Mouse (Mus musculus): ENCODE measurements around the gene Fam45a.

The Fam45a gene

DNA sequence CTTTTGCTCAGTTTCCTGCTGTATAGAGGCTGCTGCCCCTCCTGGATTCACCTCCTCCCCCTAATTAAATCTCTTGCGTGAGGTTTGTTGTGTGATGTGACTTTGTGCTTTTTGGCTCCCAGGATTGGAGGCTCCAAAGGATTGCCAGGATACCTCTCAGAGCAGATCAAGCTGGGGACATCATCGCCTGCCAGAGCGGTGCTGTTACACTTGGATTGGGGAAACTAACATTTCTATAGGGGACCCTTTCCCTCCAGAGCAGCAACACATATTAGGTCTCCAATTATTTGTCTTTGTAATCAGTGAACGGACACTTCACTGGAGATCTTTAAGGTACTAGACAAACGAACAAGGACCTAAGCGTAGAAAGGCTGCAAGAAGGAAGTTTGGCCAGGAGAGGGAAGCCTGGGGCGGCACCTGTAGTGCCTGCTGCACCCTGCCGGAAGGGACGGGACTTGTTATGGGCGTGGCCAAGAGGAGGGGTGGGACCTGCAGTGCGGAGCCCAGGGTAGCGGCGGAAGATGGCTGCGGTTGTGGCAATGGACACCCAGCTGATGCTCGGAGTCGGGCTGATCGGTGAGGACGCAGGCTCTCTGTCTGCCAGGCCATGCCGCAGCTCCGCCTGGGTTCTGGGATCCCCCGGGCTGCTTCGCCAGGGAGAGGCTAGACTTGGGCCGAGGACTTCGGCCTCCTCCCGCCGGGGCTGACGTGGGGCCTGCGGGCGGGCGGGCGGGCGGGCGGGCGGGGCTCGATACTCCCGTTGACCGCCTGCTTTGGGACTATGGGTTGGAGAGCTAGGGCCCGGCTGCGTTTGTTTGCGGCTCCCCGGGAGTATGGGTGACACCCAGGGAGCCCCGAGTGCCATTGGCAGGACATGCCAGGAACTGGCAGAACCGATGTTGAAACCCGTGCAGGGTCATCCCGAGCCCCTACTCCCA is at the start of gene Fam45a:
Gene Fam45a (plus strand): TSS at position 488 of the 938 bp plus-strand sequence.
- peak; percentile 95 for DNase-seq (ENCODE audit: low spot score)

DNA sequence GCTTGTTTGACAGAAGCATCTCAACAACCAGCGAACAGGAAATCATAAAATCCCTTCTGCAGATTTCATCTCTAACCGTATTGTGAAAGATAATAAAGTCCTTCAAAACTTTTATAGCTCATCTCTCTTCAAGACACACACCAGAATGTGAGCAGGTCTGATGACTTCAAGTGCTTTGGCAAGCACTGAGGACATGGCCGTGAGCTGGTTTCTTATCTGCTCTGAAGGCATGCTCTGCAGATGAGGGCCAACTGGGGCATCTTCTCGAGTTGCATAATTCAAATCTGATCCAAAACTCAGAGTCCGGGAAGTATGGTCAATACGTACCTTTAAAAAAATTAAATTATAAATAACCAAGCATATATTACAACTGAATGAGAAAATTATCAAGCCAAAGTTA is 38.0 kb upstream of the Fam45a start:
- DNase-seq (ENCODE audit: low spot score), result no peak

DNA sequence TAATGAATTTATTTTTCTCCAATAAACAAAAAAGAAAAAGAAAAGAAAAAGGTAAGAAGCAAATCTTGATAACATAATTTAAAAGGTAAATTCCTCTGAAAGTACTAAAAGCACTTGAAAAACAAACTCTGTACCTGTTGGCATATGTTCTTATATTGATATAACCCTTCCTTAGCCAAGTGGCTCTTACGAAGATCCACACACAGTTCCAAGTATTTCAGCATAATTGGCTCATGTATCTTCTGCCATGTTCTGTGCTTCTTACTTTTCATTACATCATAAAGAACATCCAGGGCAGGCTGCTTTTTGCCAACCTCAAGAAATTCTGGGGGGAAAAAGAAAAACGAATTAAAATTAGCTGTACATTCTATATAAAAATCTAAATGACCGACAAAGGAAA is 29.4 kb upstream of the Fam45a start:
- no peak for DNase-seq (ENCODE audit: low spot score)

DNA sequence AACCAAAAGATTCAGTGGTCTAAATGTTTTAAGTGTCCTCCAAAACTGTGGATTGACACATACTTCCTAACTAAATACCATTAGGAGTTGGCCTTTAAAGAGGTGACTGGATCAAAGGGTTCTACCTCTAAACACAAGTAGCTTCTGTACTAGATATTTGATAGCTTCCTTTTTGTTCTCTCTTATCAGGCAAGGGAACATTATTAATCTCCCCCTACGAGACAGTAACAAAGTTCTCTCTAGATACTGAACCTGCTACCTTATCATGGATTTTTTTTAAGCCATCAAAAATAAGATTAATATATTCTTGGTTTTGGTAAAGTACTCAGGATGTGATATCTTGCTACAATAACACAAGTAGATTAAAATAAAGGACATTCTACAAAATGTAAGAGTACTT is 26.7 kb upstream of the Fam45a start:
- DNase-seq (ENCODE audit: low spot score), result no peak

DNA sequence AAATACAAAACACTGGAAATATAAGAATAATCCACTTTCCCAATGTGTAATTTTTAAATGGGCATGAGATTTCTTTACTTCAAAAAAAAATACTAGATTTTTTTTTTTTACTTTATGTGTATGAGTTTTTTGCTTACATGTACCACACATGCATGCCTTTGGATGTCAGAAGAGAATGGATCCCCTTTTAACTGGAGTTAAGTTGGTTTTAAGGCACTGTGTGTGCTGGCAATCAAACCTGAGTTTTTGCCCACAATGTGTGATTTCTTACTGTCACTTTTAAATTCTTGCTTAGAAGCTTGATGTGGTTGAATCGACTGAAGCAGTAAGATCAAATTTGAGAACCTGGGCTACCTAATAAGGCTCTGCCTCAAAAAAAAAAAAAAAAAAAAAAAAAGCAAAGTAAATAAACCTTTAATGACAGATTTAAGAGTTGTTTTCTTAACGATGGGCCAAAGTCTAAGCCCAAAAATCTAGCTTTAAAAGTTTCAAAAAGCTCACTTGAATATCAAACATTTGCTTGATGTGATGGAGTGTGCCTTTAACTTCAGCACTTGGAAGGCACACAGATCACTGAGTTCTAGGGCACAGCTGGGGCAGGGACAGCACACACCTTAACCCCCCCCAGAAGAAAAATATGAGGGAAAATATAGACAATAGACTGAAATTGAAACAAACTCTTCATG is 23.8 kb upstream of the Fam45a start:
- no peak for DNase-seq (ENCODE audit: low spot score)

DNA sequence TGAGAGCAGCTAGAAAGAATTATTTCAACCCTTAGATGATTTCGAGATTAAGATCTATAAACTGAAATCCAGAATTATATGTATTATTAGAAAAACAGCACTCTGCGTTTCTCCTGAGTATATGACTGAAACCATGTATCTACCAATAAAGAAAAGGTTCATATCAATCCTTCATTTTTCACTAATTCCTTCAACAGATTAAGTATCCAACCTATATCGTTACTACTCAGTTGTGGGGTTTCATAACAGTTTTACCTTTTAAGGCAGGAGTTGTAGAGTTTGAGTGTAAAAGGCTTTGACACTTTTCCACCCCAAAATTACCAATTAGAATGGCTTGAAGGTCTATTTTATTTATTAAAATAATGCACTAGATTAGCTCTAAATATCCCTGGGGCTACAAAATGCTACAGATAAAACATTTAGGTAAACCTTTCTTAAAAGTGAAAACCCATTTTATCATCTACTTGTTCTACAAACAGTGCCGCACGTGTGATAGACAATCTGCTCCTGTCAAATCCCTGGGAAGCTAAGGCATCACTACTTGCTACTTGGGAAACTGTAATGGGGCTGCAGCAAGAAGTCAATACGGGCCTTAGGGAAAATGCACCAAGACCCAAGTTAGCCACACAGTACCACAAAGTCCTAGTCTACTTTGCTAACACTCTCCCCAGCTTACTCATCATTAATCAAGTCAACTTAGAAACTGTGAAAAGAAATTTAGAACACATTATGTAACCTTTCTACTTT is 23.0 kb upstream of the Fam45a start:
- DNase-seq (ENCODE audit: low spot score), result no peak

DNA sequence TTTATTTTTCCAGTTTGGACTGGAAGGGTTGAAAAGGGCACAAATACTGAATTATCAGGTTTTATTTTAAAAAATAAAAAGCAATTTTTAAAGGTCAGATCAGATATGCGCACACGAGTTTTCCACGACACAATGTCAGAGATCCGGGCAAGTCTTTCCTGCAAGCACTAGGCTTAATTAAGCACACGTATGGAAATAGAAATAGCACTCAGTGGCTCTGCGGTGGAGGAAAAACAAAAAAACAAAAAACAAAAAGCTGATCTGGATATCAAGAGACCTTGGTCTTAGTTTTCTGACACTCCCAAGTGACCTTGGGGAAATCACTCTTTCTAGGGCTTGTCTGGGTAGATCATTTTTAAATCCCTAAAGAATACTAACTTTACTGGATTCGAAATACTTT is 21.9 kb upstream of the Fam45a start:
- DNase-seq (ENCODE audit: low spot score), result no peak

DNA sequence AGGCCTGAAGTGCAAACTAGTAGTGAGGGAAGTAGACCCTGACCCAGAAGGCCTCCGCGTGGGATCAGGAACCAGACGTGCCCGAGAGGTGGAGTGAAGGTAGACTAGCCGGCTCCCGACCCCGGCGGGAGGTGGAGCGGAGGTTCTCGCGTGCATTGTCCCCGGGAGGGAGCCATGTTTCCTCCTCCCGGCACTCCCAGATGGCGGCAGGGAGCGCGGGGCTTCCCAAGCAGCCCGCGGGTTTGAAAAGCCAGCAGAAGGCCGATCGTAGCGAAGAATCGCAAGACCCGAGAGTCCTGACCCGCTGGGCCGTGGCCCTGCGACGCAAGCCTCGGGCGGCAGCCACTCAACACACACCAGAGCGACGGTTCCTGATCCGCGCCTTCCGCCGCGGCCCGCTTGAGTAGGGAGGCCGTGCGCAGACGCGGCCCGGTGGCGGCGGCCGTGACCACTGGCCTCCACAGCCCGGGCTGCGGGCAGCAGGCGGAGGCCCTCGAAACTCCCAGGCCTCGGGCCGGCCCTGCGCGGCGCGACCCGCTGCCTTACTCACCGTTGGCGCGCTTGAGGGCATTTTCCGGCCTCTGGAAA is 21.4 kb upstream of the Fam45a start:
- peak; percentile 62 for DNase-seq (ENCODE audit: low spot score)

DNA sequence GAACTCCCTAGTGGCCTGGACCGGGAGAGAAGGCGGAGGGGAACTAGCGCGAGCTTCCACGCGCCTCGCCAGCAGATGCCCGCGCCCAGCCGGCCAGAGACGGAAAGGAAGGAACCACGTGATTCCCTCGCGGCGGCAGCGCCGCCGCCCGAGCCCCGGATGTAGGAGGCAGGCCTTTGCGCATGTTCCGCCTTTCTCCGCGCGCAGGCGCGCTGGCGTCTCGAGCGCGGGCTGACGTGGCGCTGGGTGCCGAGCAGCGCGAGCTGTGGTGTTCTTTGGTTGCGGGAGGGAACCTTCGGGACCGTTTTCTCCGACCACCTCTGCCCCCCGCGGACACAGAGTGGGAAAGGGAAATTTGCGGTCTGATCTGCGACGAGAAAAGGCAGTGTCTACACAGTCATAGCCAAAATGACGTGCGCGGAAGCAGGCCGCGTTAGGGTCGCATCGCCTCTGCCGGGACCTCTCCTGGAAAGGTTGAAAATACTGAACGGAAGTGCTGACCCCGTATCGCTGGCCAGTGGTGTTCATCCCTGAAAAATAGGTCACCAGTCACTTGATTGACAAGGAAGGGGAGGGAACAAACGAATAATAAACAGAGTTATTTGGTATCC is 20.7 kb upstream of the Fam45a start, which contains the start of gene Eif3a:
Gene Eif3a (minus strand): TSS at position 108 of the 611 bp plus-strand sequence.
- DNase-seq (ENCODE audit: low spot score), result peak; percentile 94

DNA sequence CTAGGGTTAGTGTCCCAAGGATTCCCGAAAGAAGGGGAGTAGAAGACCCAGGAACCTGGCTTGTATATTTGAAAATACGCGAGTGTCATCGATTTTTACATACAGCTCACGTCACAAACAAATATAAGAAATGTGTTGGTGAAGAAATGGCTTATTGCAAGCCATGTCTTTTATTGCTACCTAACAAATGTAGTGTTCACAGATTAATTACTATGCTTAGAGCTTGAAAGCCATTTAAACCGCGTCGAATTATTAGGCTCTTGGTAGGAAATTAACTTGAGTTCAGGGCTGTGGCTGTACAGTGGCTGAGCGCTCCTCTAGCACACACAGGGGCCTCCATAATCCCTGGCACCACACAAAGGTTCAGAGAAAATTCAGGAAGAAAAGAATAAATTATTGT is 20.2 kb upstream of the Fam45a start:
- no peak for DNase-seq (ENCODE audit: low spot score)

DNA sequence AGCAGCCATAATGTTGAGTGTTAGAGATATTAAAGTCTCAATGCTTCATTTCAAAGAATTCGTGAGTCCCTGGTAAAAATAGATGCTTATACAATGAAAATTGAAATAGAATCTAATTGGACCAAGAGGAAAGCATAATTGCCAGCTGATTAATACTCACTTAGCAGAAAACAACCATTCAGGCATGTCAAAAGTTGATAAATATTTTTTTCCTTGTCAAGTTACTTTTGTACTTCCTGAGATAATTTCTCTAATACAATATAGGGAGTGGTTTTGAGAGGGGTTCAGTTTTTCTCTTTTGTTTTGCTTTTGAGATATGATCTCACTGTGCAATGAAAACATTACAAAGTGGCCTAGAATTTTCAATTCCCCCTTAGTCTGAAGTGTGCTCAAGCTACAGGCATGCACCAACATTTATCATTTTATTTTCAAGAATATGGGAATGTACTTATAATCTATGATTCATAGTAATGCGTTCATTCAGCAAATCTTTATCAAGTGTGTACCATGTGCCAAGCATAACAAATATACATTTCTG is 18.1 kb upstream of the Fam45a start:
- no peak for DNase-seq (ENCODE audit: low spot score)

DNA sequence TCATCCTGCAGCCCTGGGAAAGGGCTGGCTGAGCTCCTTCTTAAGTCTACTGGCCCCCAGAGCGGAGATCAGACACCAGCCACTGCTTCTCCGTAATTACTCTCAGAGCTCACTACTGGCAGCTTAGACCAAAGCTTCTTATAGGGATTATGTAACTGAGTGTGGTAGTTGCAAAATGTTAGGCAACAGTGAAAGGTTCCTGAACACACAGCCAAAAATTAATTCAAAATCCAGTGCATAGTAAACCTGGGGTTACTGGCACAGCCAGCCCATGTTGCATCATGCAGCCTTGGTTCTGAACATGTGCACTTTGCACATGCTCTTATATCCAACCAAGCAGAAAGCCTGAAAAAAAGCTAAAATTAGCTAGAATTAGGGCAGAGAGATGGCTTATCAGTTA is 16.1 kb upstream of the Fam45a start:
- no peak for DNase-seq (ENCODE audit: low spot score)

DNA sequence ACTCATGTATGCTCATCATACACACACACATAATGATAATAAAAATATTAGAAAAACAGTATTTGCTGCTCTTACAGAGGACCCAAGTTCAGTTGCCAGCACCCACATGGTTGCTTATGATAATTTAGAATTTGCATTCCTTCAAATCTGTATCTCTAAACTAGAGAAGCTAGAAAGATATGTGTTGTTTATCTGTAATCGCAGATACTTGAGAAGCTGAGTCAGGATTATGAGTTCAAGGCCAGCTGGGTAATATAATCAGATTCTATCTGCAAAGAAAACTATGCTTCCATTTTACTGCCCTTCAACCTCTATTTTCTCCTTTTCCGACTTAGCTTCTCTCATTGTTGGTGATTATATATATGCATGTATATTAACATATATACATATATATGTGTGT is 14.0 kb upstream of the Fam45a start:
- DNase-seq (ENCODE audit: low spot score), result no peak

DNA sequence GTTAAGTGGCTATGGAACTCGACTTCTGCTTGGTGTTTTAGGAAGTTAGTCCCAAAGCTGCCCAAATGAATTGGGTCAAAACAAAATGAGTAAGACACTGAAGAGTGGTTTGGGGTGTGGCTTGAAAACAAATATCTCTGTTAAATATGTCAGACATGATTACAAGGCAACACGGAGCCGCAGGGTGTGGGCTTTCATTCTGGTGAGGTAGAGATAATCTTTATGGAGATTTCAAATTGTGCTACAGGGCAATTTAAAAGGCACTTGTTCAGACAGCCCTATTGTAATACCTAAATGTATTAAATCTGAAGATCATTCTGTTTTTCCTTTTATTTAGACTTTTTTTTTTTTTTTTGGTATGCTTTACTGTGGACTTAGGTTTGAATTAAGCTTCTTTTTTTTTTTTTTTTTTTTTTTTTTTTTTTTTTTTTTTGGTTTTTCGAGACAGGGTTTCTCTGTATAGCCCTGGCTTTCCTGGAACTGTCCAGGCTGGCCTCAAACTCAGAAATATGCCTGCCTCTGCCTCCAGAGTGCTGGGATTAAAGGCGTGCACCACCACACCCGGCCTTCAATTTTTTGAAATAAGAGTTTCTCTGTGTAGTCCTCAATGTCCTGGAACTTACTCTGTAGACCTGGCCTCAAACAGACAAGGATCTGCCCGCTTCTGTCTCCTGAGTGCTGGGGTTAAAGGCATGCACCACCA is 11.4 kb upstream of the Fam45a start:
- no peak for DNase-seq (ENCODE audit: low spot score)

DNA sequence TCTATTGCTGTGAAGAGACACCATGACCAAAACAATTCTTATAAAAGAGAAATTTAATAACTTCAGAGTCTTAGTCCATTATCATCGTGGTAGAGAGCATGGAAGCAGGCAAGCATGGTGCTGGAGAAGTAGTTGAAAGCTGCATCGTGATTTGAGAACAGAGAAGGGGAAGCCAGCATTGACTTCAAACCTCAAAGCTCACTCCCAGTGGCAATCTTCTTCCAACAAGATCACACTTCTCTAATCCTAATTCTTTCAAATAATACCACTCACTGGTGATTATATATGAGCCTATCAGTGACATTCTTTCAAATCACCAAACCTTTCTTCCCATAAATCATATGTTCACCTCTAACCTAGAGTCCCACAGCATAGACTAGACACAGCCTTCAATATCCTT is 6.5 kb upstream of the Fam45a start:
- DNase-seq (ENCODE audit: low spot score), result no peak

DNA sequence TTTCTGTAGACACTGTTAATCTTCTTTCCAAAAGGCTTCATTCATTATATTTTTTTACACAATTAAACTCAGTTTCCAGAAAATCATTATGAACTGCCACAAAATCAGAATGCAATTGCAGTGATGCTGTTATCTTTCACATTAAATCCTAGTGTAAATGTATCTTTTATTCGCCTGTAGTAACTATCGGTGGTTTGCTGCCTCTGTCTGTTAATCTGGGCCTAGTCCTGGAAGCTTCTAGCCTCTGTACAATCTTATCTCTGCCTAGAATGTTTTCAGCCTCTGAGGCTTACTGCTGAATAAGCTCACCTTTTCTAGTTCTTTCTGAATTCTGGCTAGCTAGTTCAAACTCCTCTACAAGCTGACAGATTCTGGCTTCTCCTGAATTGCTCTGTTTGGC is 1.5 kb upstream of the Fam45a start:
- DNase-seq (ENCODE audit: low spot score), result no peak

DNA sequence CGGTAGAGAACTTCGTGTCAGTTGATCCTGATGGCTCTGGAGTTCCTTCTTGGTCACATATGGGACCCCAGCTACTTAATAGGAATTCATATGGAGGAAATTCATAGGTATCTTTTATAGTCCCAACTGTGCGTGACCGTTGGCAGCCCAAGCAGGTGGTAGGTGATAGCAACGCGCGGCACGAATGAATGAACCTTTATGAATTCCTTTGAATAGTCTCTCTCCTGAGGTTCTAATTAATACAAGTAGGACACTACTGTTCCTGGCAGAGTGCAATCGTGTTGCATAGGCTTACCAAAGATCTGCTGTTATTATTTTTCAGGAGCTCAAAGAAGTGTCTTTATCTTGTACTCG is 628 bp downstream of the Fam45a start:
- no peak for DNase-seq (ENCODE audit: low spot score)

DNA sequence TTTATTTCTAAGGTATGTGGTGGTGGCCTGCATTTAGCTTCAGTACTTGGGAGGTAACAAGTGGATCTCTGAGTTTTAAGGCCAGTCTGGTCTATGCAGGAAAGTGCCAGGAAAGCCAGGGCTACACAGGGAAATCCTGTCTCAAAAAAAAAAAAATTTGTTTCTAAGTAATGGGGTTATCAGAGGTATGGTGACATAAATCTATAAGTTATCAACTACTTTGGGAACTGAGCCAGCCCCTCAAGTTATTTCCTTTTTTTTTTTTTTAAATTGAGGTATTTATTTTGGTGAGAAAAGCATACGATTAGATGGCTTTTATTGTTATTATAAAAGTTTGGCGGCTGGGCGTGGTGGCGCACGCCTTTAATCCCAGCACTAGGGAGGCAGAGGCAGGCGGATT is 1.7 kb downstream of the Fam45a start:
- DNase-seq (ENCODE audit: low spot score), result no peak

DNA sequence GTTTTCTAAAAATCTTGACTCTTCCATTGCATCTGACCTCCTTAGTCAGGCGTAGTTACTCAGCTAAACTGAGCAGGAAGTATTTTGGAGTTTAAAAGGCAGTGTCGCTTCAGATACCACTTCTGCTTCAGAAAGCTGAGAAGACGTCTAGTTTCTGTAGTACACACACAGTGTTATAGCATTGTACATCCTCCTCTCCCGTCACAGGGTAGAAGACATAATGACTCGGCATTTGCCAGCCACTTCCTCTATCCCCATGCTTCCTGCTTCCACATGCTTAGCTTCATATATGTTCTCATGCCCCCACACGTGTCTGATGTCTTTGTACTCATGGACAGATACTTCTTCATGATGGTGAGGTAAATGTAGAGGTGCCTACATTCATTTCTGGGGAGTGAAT is 7.3 kb downstream of the Fam45a start:
- no peak for DNase-seq (ENCODE audit: low spot score)

DNA sequence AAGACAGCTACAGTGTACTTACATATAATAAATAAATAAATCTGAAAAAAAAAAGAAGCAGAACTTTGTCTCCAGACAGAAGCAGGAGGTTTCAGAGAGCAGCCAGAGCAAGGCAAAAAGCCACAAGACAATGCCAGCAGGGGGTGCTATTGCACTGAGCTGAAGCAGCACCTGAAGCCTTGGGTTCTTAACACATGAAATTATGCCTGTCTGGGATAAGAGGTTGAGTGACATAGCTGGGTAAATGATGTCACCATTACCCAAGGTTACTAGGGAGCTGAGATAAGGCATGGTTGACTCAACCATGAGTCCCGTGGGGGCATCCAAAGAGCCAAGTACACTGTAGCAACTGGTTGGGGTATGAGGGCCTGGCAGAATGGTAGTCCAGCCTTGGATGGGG is 26.4 kb downstream of the Fam45a start:
- peak; percentile 11 for DNase-seq (ENCODE audit: low spot score)

DNA sequence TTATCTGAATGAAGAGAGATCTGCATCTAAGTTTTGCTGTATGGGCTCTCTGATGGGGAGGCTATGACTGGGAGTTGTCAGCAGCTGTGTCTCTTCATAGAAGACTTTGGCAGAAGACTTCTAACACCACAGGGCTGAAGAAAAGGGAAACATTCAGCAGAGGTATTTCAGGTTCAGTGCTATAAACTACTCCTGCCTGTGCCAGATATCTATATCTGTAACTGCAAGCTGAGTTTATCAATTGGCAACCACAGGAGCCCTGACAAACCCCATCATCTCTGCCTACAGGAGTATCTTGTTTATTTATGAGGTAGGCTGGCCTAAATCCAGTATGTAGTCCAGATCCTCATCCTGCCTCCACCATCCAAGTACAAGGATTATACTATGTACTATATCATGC is 31.9 kb downstream of the Fam45a start:
- DNase-seq (ENCODE audit: low spot score), result no peak
